Mouse (Mus musculus) CH12.LX (cell line): ENCODE measurements around the gene Ccl7. TPM values are rescaled to one million over a fixed set of nuclear protein-coding genes. Genes with fewer than 3 reads are reported as not detected.

Experiments
- DNase-seq: peaks from one replicate; pipeline ENCODE4 v3.0.0-alpha.2; 2013; ENCODE audit errors: extremely low read depth
- H3K27ac ChIP-seq: 2 replicates; pipeline ENCODE4 v1.5.1; 2012; ENCODE audit warnings: low read depth, mild to moderate bottlenecking, control low read depth, moderate library complexity; ENCODE audit not compliant: insufficient read depth
- H3K27me3 ChIP-seq: replicated peaks from 2 replicates; pipeline ENCODE3; 2012; ENCODE audit warnings: inconsistent platforms
- H3K36me3 ChIP-seq, 2 experiments: replicated peaks in 1 of 2; 2 replicates each; pipeline versions ENCODE3 to v1.6.1; 2012; ENCODE audit warnings: inconsistent platforms in 1 of 2, low read length in 1 of 2, mild to moderate bottlenecking in 1 of 2, mixed read lengths in 1 of 2, moderate library complexity in 1 of 2; ENCODE audit not compliant: control insufficient read depth in 1 of 2, insufficient read depth in 1 of 2
- H3K4me1 ChIP-seq, 2 experiments: 2 replicates each; pipeline ENCODE4 v1.6.1; 2012; ENCODE audit warnings: inconsistent platforms in 1 of 2, moderate library complexity in 1 of 2; ENCODE audit not compliant: insufficient read depth in 2 of 2, control insufficient read depth in 1 of 2
- H3K4me2 ChIP-seq: 2 replicates; pipeline ENCODE4 v1.6.1; 2012; ENCODE audit warnings: low read depth, mild to moderate bottlenecking, control low read depth; ENCODE audit not compliant: poor library complexity, insufficient read depth, severe bottlenecking
- H3K4me3 ChIP-seq, 3 experiments: fragments of 150-350 bp in 1 of 3; sonication (generic) in 1 of 3; replicated peaks in 1 of 3; 2 replicates each; pipeline versions ENCODE3 to v1.5.1; 2011 to 2012; ENCODE audit warnings: low read depth in 2 of 3, low read length in 2 of 3, mild to moderate bottlenecking in 2 of 3, moderate library complexity in 2 of 3, control low read depth in 1 of 3, improper control_type of control experiment in 1 of 3, inconsistent platforms in 1 of 3, mixed read lengths in 1 of 3; ENCODE audit not compliant: poor library complexity in 1 of 3
- H3K79me2 ChIP-seq: replicated peaks from 2 replicates; pipeline ENCODE4 v1.6.1; 2012; ENCODE audit warnings: mild to moderate bottlenecking, moderate library complexity; ENCODE audit not compliant: control insufficient read depth, poor library complexity, insufficient read depth, severe bottlenecking; ENCODE audit errors: extremely low read depth
- H3K9ac ChIP-seq: 2 replicates; pipeline ENCODE4 v1.6.1; 2012; ENCODE audit warnings: low read depth, mild to moderate bottlenecking, control low read depth, moderate library complexity; ENCODE audit not compliant: insufficient read depth
- H3K9me3 ChIP-seq: replicated peaks from 2 replicates; pipeline ENCODE3; 2012; ENCODE audit warnings: low read length, inconsistent platforms, mixed read lengths
- CHD1 ChIP-seq: IDR thresholded peaks from 2 replicates; pipeline ENCODE4 v1.6.1; 2012; ENCODE audit warnings: low read depth, low read length, improper control_type of control experiment, inconsistent platforms
- E2F4 ChIP-seq: IDR thresholded peaks from 2 replicates; pipeline ENCODE4 v1.6.1; 2011; ENCODE audit warnings: low read depth, low read length, improper control_type of control experiment; ENCODE audit not compliant: insufficient replicate concordance
- ELF1 ChIP-seq: IDR thresholded peaks from 2 replicates; pipeline ENCODE4 v1.6.1; 2014; ENCODE audit warnings: low read depth, mild to moderate bottlenecking, inconsistent platforms, low read length, improper control_type of control experiment
- ETS1 ChIP-seq: conservative IDR thresholded peaks from 2 replicates; pipeline ENCODE4 v1.6.1; 2012; ENCODE audit warnings: low read depth, mild to moderate bottlenecking, inconsistent platforms, low read length, improper control_type of control experiment, moderate library complexity
- GABPA ChIP-seq: IDR thresholded peaks from 2 replicates; pipeline ENCODE4 v1.6.1; 2012; ENCODE audit warnings: low read depth, low read length, improper control_type of control experiment, inconsistent platforms; ENCODE audit not compliant: insufficient replicate concordance
- HCFC1 ChIP-seq: IDR thresholded peaks from 2 replicates; pipeline ENCODE4 v1.6.1; 2012; ENCODE audit warnings: low read depth, mild to moderate bottlenecking, inconsistent platforms, low read length, improper control_type of control experiment
- KAT2A ChIP-seq: IDR thresholded peaks from 2 replicates; pipeline ENCODE4 v1.6.1; 2012; ENCODE audit warnings: low read length, improper control_type of control experiment, inconsistent platforms; ENCODE audit not compliant: insufficient replicate concordance
- MAZ ChIP-seq: IDR thresholded peaks from 2 replicates; pipeline ENCODE4 v1.6.1; 2012; ENCODE audit warnings: low read depth, mild to moderate bottlenecking, inconsistent platforms, low read length, improper control_type of control experiment, moderate library complexity
- MEF2A ChIP-seq: IDR thresholded peaks from 2 replicates; pipeline ENCODE4 v1.6.1; 2014; ENCODE audit warnings: low read depth, mild to moderate bottlenecking, inconsistent platforms, low read length, improper control_type of control experiment, borderline replicate concordance
- NELFE ChIP-seq: IDR thresholded peaks from 2 replicates; pipeline ENCODE4 v1.6.1; 2011; ENCODE audit warnings: low read depth, low read length, improper control_type of control experiment
- NRF1 ChIP-seq: IDR thresholded peaks from 2 replicates; pipeline ENCODE4 v1.6.1; 2014; ENCODE audit warnings: low read depth, mild to moderate bottlenecking, inconsistent platforms, low read length, improper control_type of control experiment, moderate library complexity
- POLR2A ChIP-seq: IDR thresholded peaks from 2 replicates; pipeline ENCODE4 v1.6.1; 2011; ENCODE audit warnings: low read depth, mild to moderate bottlenecking, improper control_type of control experiment, low read length
- POLR2AphosphoS2 ChIP-seq: IDR thresholded peaks from 2 replicates; pipeline ENCODE4 v1.6.1; 2011; ENCODE audit warnings: low read depth, low read length, improper control_type of control experiment
- RCOR1 ChIP-seq: conservative IDR thresholded peaks from 2 replicates; pipeline ENCODE4 v1.6.1; 2012; ENCODE audit warnings: low read depth, mild to moderate bottlenecking, inconsistent platforms, low read length, improper control_type of control experiment
- SIN3A ChIP-seq: IDR thresholded peaks from 2 replicates; pipeline ENCODE4 v1.6.1; 2012; ENCODE audit warnings: low read length, improper control_type of control experiment, inconsistent platforms
- SMC3 ChIP-seq: IDR thresholded peaks from 2 replicates; pipeline ENCODE4 v1.6.1; 2011; ENCODE audit warnings: low read depth, low read length, improper control_type of control experiment
- TBP ChIP-seq: conservative IDR thresholded peaks from 2 replicates; pipeline ENCODE4 v1.6.1; 2011; ENCODE audit warnings: low read depth, low read length, improper control_type of control experiment
- TCF12 ChIP-seq: IDR thresholded peaks from 2 replicates; pipeline ENCODE4 v1.6.1; 2014; ENCODE audit warnings: low read depth, mild to moderate bottlenecking, inconsistent platforms, low read length, improper control_type of control experiment
- UBTF ChIP-seq: IDR thresholded peaks from 2 replicates; pipeline ENCODE4 v1.6.1; 2012; ENCODE audit warnings: low read depth, mild to moderate bottlenecking, inconsistent platforms, low read length, improper control_type of control experiment, moderate library complexity
- USF1 ChIP-seq: IDR thresholded peaks from 2 replicates; pipeline ENCODE4 v1.6.1; 2014; ENCODE audit warnings: low read depth, mild to moderate bottlenecking, inconsistent platforms, low read length, improper control_type of control experiment
- ZC3H11A ChIP-seq: IDR thresholded peaks from 2 replicates; pipeline ENCODE4 v1.6.1; 2012; ENCODE audit warnings: low read depth, mild to moderate bottlenecking, inconsistent platforms, low read length, improper control_type of control experiment
- ZMIZ1 ChIP-seq: IDR thresholded peaks from 2 replicates; pipeline ENCODE4 v1.6.1; 2012; ENCODE audit warnings: low read depth, mild to moderate bottlenecking, inconsistent platforms, low read length, improper control_type of control experiment
- ZNF384 ChIP-seq: IDR thresholded peaks from 2 replicates; pipeline ENCODE4 v1.6.1; 2012; ENCODE audit warnings: low read depth, low read length, improper control_type of control experiment, inconsistent platforms
- dilution Hi-C: fragments of 300-500 bp; cut with MboI; formaldehyde crosslinking; loops from 2 replicates; pipeline ENCODE4 v1.14.3; 2020; ENCODE audit warnings: low sequenced_read_pairs; ENCODE audit not compliant: extremely low pct_unique_long_range_greater_than_20kb, extremely low pct_ligation_motif_present
- in situ Hi-C: fragments of 300-500 bp; cut with MboI; formaldehyde crosslinking; loops from 3 replicates; pipeline ENCODE4 v1.14.3; 2019; ENCODE audit warnings: low sequenced_read_pairs, low pct_ligation_motif_present, low pct_unique_long_range_greater_than_20kb, mixed read lengths
- polyA plus RNA-seq: library from polyadenylated mRNA; unstranded; fragments of >175 nt; gene quantifications from 2 replicates; pipeline ENCODE4 v1.2.1, GENCODE M21; 2012; ENCODE audit warnings: low read depth; ENCODE audit not compliant: insufficient read length
- total RNA-seq, 2 experiments: library from RNA; depleted of rRNA; stranded (reverse); fragments of 300-350 nt in 1 of 2; fragments of >200 nt in 1 of 2; gene quantifications; 2 replicates each; pipeline ENCODE4 v1.2.3; 2012 to 2014

Ccl7 gene
- total and polyA plus RNA-seq, 3 experiments: not detected

GRCm38 (mm10) chr11:82035356-82035755 is 10.2 kb upstream of the Ccl7 start, which contains the start of gene Ccl2:
Ccl2 (plus strand) TSS chr11:82035571.
- no peak within 1 kb of the TSS for H3K27ac ChIP-seq
- in situ Hi-C loops (no loop called here), dilution Hi-C loops (no loop called here)
- H3K4me2 ChIP-seq: no peak within 1 kb of the TSS
- H3K9me3 ChIP-seq: no peaks in the 10 kb centered on the region
- H3K27me3 ChIP-seq: peaks cover 36% of the 10 kb centered on the region
- H3K79me2 ChIP-seq: no peaks in the 10 kb centered on the region
- no peaks in the 10 kb centered on the region for H3K4me1 ChIP-seq
- TF ChIP-seq TCF12 (no peak), NELFE (no peak), POLR2A (no peak), MAZ (no peak), GABPA (no peak)
- H3K36me3 ChIP-seq: no peaks in the 10 kb centered on the region
- no peak within 1 kb of the TSS for H3K9ac ChIP-seq
- no peak within 1 kb of the TSS for H3K4me3 ChIP-seq
- no peak for DNase-seq

GRCm38 (mm10) chr11:82035857-82036256 is 9.7 kb upstream of the Ccl7 start:
- Histone ChIP-seq H3K4me1 (no peaks in the 10 kb centered on the region), H3K4me3 (no peak overlapping the region), H3K9me3 (no peaks in the 10 kb centered on the region), H3K79me2 (no peaks in the 10 kb centered on the region), H3K27ac (no peak overlapping the region), H3K36me3 (no peaks in the 10 kb centered on the region), H3K4me2 (no peak overlapping the region), H3K27me3 (peaks cover 36% of the 10 kb centered on the region), H3K9ac (no peak overlapping the region)
- dilution Hi-C loops (no loop called here), in situ Hi-C loops (no loop called here)
- no peak for DNase-seq
- no peak for TF ChIP-seq RCOR1
- no peak for TF ChIP-seq HCFC1
- TF ChIP-seq SMC3: no peak
- TF ChIP-seq E2F4: no peak
- TF ChIP-seq UBTF: no peak
- no peak for TF ChIP-seq CHD1
- no peak for TF ChIP-seq ETS1
- no peak for TF ChIP-seq MAZ
- TF ChIP-seq ZMIZ1: no peak
- TF ChIP-seq TBP: no peak
- TF ChIP-seq KAT2A: no peak
- no peak for TF ChIP-seq ELF1
- TF ChIP-seq ZNF384: no peak
- TF ChIP-seq NRF1: no peak
- TF ChIP-seq SIN3A: no peak
- no peak for TF ChIP-seq MEF2A
- no peak for TF ChIP-seq POLR2AphosphoS2
- TF ChIP-seq USF1: no peak
- no peak for TF ChIP-seq ZC3H11A
